Mouse (Mus musculus) lung, postnatal 4 days (tissue): ENCODE data around the gene Cd70.
A peak's percentile ranks its signal among the peaks of the same experiment; 100 is the strongest.
"Not testable (repeated sequence)": the region's sequence is repeated elsewhere in the genome, so short reads cannot be mapped to it uniquely, and the experiment has no call there.

Source experiments
- DNase-seq, 2 experiments: peaks; one replicate each; pipeline ENCODE4 v3.0.0; 2021

Cd70 gene

GRCm38 (mm10) chr17:57134021-57134420 is 15.6 kb downstream of the Cd70 start:
- DNase-seq, result not testable (repeated sequence)

GRCm38 (mm10) chr17:57131793-57132192 is 17.8 kb downstream of the Cd70 start:
- no peak for DNase-seq

- no peak for DNase-seq
Observed at GRCm38 (mm10) chr17:57125853-57126622, 23.5 kb downstream of the Cd70 start.

GRCm38 (mm10) chr17:57124792-57125191 is 24.8 kb downstream of the Cd70 start:
- no peak for DNase-seq

GRCm38 (mm10) chr17:57123192-57124118 is 26.1 kb downstream of the Cd70 start:
- no peak for DNase-seq

GRCm38 (mm10) chr17:57121856-57122255 is 27.7 kb downstream of the Cd70 start:
- DNase-seq, result no peak

- peak; percentile 27 to 62 for DNase-seq
Observed at GRCm38 (mm10) chr17:57118524-57119349, 30.8 kb downstream of the Cd70 start.

- no peak for DNase-seq
Observed at GRCm38 (mm10) chr17:57116801-57117200, 32.8 kb downstream of the Cd70 start.

GRCm38 (mm10) chr17:57112768-57113474 is 36.7 kb downstream of the Cd70 start:
- DNase-seq, result peak; percentile 31 to 41

GRCm38 (mm10) chr17:57110005-57110404 is 39.6 kb downstream of the Cd70 start:
- DNase-seq, result no peak

GRCm38 (mm10) chr17:57108666-57109171 is 40.9 kb downstream of the Cd70 start:
- DNase-seq, result no peak

- no peak for DNase-seq
Observed at GRCm38 (mm10) chr17:57108040-57108665, 41.4 kb downstream of the Cd70 start.

- no peak for DNase-seq
Observed at GRCm38 (mm10) chr17:57107064-57107463, 42.5 kb downstream of the Cd70 start.

GRCm38 (mm10) chr17:57106035-57106368 is 43.6 kb downstream of the Cd70 start:
- DNase-seq, result no peak

GRCm38 (mm10) chr17:57105181-57106034 is 44.2 kb downstream of the Cd70 start, which contains the start of gene Tnfsf9:
Gene Tnfsf9 (plus strand): TSS chr17:57105325.
- DNase-seq, result peak in 1 of 2 experiments; percentile 28

- no peak for DNase-seq
Observed at GRCm38 (mm10) chr17:57104496-57104895, 45.1 kb downstream of the Cd70 start.

- DNase-seq, result no peak
Observed at GRCm38 (mm10) chr17:57102276-57102675, 47.3 kb downstream of the Cd70 start.

GRCm38 (mm10) chr17:57099629-57100325 is 49.8 kb downstream of the Cd70 start:
- no peak for DNase-seq

- no peak for DNase-seq
Observed at GRCm38 (mm10) chr17:57098321-57098720, 51.3 kb downstream of the Cd70 start.

GRCm38 (mm10) chr17:57096623-57096920 is 53.0 kb downstream of the Cd70 start:
- peak; percentile 75 to 87 for DNase-seq
